Mouse (Mus musculus): ENCODE results near the gene Nlgn1. TPM values are rescaled to one million over a fixed set of nuclear protein-coding genes. Genes with fewer than 3 reads are reported as not detected.

Nlgn1 gene
- 1.6 and 1.7 TPM in 2 replicates for polyA plus RNA-seq (2015; fragmentation: Nextera tagmentation; extraction: Ambion mirVana)

DNA sequence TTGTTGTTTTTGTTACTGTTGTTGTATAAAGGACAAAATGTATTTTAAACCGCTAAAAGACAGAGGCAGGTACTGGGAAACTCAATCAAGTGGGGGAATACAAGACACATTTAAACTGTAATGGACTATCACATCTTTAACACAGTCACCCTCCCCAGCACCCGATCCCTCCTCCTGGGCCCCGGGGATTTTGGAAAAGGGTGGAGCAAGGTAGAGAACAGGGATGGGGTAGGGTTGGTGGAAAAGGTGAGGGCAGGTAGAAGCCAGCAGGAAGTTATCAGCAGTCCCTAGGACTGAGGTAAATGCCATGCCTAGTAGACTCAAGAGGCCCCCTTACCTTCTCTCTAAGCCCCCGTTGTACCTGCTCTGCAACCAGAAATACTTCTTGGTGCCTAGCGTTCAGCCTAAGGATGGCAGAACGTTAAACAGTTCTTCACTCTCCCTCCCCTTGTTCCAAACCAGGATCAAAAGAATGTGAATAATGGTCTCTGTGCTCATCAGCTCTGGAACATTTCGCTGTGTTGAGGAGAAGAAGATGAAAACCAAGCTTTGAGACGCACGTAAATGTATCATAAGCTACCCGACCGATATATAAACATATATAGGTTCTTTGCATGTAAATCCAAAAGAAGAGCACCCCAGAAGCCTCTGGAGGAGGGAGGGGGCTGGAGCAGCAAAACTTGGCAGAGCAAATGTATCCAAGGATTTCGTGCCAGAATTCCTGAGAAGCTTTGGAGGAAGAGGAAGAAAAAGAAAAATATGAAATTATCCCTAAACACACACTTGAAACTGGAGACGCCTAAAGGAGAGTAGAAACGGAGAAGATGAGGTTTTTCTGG, at the start of gene Nlgn1:
Gene Nlgn1 (minus strand): TSS at position 61 of the 839 bp plus-strand sequence.
- ATAC-seq (ENCODE audit: insufficient read depth, low FRiP score), result no peak
- H3K27me3 ChIP-seq (ENCODE audit: control insufficient read depth, insufficient read depth, low read length), result peaks cover 25% of the 10 kb centered on the region

DNA sequence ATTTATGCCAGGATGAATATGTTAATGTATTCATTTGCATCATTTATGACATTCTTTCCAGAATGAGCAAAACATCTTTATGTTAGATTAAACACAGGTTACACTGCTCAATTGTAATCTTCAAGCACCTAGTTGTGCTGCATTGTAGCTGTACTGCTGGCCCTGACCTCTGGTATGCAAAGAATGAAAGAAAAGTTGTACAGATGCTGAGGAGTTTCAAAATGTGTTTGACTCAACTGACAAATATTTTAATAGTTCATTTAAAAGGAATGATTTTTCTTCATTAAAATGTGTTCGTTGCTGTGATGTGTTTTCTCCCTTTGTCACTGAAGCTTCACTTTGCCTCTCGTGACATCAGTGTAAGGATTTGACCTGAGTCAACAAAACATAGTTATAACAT, 46.0 kb upstream of the Nlgn1 start:
- H3K9me3 ChIP-seq (replicated peaks; ENCODE audit: control insufficient read depth, low read length), result no peaks in the 10 kb centered on the region
- H3K4me3 ChIP-seq (replicated peaks; ENCODE audit: low read length), result no peak overlapping the region
- ATAC-seq (ENCODE audit: insufficient read depth, low FRiP score), result no peak
- no peak overlapping the region for H3K27ac ChIP-seq (ENCODE audit: low read length)
- H3K9ac ChIP-seq (ENCODE audit: low read length), result no peak overlapping the region
- WGBS, result 58% methylated on average over 2 of the region's 2 CpGs
- no peaks in the 10 kb centered on the region for H3K4me1 ChIP-seq (ENCODE audit: control insufficient read depth, insufficient read depth, low read length)
- H3K36me3 ChIP-seq (ENCODE audit: control insufficient read depth, insufficient read depth, low read length), result no peaks in the 10 kb centered on the region
- no peaks in the 10 kb centered on the region for H3K27me3 ChIP-seq (ENCODE audit: control insufficient read depth, insufficient read depth, low read length)
- no peak overlapping the region for H3K4me2 ChIP-seq (ENCODE audit: low read depth, low read length)

More for the DNA sequence above, at the start of gene Nlgn1:
- Histone ChIP-seq H3K4me2 (ENCODE audit: low read depth, low read length) (peak within 1 kb of the TSS; percentile 87), H3K27ac (ENCODE audit: low read length) (no peak within 1 kb of the TSS), H3K36me3 (ENCODE audit: control insufficient read depth, insufficient read depth, low read length) (no peaks in the 10 kb centered on the region), H3K9me3 (replicated peaks; ENCODE audit: control insufficient read depth, low read length) (no peaks in the 10 kb centered on the region), H3K4me3 (replicated peaks; ENCODE audit: low read length) (peak within 1 kb of the TSS; percentile 52), H3K4me1 (ENCODE audit: control insufficient read depth, insufficient read depth, low read length) (peaks cover 13% of the 10 kb centered on the region; the same call in 1 of the 2 replicates), H3K9ac (ENCODE audit: low read length) (peak within 1 kb of the TSS; percentile 61)
- 2% methylated on average over 14 of the region's 14 CpGs for WGBS

GRCm38 (mm10) chr3:26355082-26355481, 22.8 kb upstream of the Nlgn1 start:
- ATAC-seq (ENCODE audit: insufficient read depth, low FRiP score), result no peak
- WGBS, result 86% methylated on average over 5 of the region's 5 CpGs
- Histone ChIP-seq H3K27ac (ENCODE audit: low read length) (no peak overlapping the region), H3K36me3 (ENCODE audit: control insufficient read depth, insufficient read depth, low read length) (no peaks in the 10 kb centered on the region), H3K4me1 (ENCODE audit: control insufficient read depth, insufficient read depth, low read length) (no peaks in the 10 kb centered on the region), H3K4me3 (replicated peaks; ENCODE audit: low read length) (no peak overlapping the region), H3K4me2 (ENCODE audit: low read depth, low read length) (no peak overlapping the region), H3K9ac (ENCODE audit: low read length) (no peak overlapping the region), H3K27me3 (ENCODE audit: control insufficient read depth, insufficient read depth, low read length) (no peaks in the 10 kb centered on the region), H3K9me3 (replicated peaks; ENCODE audit: control insufficient read depth, low read length) (no peaks in the 10 kb centered on the region)

GRCm38 (mm10) chr3:26354483-26355030, 22.3 kb upstream of the Nlgn1 start:
- Histone ChIP-seq H3K9me3 (replicated peaks; ENCODE audit: control insufficient read depth, low read length) (no peaks in the 10 kb centered on the region), H3K27ac (ENCODE audit: low read length) (no peak overlapping the region), H3K9ac (ENCODE audit: low read length) (no peak overlapping the region), H3K4me1 (ENCODE audit: control insufficient read depth, insufficient read depth, low read length) (no peaks in the 10 kb centered on the region), H3K36me3 (ENCODE audit: control insufficient read depth, insufficient read depth, low read length) (no peaks in the 10 kb centered on the region), H3K27me3 (ENCODE audit: control insufficient read depth, insufficient read depth, low read length) (no peaks in the 10 kb centered on the region), H3K4me3 (replicated peaks; ENCODE audit: low read length) (no peak overlapping the region), H3K4me2 (ENCODE audit: low read depth, low read length) (no peak overlapping the region)
- 74% methylated on average over 5 of the region's 5 CpGs for WGBS
- ATAC-seq (ENCODE audit: insufficient read depth, low FRiP score), result no peak

DNA sequence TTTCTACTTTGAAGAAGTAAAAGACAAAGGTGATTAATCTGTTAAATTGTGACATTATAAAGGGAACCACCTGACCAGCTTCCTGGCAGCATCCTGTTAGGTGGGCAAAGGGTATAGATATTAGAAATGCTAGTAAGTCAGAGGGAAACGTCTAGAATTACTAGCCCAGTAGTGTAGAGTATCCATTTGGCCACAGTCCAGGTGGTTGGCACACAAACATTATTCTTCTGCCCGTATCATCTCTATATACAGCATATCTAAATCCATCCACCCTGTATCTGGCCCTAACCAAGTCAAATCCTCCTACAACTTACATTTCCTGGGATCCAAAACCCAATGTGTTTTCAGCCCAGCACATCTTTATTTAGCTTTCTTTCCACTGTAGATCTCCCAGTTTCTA, 5.2 kb upstream of the Nlgn1 start:
- no peak overlapping the region for H3K4me2 ChIP-seq (ENCODE audit: low read depth, low read length)
- peaks cover 14% of the 10 kb centered on the region for H3K27me3 ChIP-seq (ENCODE audit: control insufficient read depth, insufficient read depth, low read length)
- H3K36me3 ChIP-seq (ENCODE audit: control insufficient read depth, insufficient read depth, low read length), result no peaks in the 10 kb centered on the region
- no peak overlapping the region for H3K4me3 ChIP-seq (replicated peaks; ENCODE audit: low read length)
- no peaks in the 10 kb centered on the region for H3K9me3 ChIP-seq (replicated peaks; ENCODE audit: control insufficient read depth, low read length)
- 59% methylated on average over 2 of the region's 2 CpGs for WGBS
- no peak for ATAC-seq (ENCODE audit: insufficient read depth, low FRiP score)
- no peak overlapping the region for H3K9ac ChIP-seq (ENCODE audit: low read length)
- H3K27ac ChIP-seq (ENCODE audit: low read length), result no peak overlapping the region
- peaks cover 4% of the 10 kb centered on the region; the same call in 1 of the 2 replicates for H3K4me1 ChIP-seq (ENCODE audit: control insufficient read depth, insufficient read depth, low read length)

DNA sequence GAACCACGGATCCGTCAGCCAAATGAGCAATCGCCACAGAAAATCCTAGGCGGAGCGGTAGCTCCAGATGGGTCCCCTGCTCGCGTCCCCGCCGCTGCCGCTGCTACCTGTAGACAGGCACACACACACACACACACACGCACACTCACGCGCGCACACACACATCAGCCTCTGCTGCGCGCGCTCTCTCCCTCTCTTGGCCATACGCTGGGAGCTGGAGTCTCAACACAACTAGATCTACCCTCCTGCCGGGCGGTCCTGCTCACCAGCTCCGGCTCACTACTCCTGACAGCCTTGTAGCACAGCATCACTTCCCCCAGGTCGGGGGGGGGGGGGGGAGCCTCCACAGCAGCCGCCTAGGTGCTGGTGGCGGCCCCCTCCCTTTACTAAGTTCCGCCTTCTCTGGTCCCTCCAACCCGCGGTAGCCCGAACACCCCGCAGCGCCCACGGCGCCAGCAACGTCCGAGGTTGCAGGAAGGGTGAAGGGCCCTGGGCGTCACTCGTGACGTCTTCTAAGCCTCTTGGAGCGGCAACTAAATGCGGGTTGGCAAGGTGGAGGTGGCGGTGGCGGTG, 1.1 kb upstream of the Nlgn1 start:
- Histone ChIP-seq H3K9me3 (replicated peaks; ENCODE audit: control insufficient read depth, low read length) (no peaks in the 10 kb centered on the region), H3K4me1 (ENCODE audit: control insufficient read depth, insufficient read depth, low read length) (peaks cover 13% of the 10 kb centered on the region; the same call in 1 of the 2 replicates), H3K27ac (ENCODE audit: low read length) (no peak overlapping the region), H3K4me3 (replicated peaks; ENCODE audit: low read length) (peak overlapping the region; percentile 52), H3K27me3 (ENCODE audit: control insufficient read depth, insufficient read depth, low read length) (peaks cover 25% of the 10 kb centered on the region), H3K36me3 (ENCODE audit: control insufficient read depth, insufficient read depth, low read length) (no peaks in the 10 kb centered on the region), H3K9ac (ENCODE audit: low read length) (peak overlapping the region; percentile 55), H3K4me2 (ENCODE audit: low read depth, low read length) (peak overlapping the region; percentile 85)
- under 1% methylated on average over 40 of the region's 41 CpGs for WGBS
- ATAC-seq (ENCODE audit: insufficient read depth, low FRiP score), result peak; percentile 61; the same call in 1 of the 2 replicates

DNA sequence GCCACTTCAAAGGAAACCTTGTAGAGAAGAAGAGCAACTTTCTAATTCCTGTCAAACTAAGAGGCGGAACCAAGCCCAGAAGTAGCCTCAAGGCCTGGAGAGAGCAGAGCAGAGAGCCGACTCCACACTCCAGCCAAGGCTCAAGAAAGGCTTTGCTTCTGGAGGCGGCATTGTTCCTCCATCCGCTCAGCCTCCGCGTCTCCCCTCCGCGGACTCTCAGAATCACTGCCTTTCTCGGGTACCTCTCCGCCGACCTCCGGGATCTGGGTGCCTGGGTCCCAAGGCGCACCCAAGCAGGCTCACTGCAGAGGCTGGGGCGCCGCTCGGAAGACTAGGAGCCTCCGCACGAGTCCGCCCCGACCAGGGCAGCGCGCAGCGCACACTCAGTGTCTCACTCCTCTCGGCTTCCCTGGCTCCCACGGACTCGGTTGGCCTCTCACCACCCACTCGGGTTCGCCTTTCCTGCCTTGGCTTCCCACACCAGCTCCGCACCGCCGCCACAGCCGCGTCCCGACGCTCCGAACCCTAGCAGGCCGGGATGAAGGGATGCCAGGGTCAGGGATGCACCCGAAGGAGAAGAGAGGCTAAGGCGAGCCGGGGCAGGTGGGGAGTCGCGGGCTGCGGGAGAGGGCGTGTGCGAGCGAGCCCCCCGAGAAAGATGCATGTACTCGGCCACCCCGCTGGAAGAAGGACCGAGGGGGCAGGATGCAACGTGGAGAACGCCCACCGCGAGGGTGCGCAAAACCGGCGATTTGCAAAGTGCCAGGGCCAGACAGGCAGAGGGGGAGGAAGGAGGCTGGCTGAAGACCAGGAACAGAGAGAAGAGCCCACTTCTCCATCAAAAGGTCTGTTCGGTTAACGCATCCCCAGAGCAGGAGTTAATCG, 841 bp downstream of the Nlgn1 start:
- peak; percentile 71; the same call in 1 of the 2 replicates for ATAC-seq (ENCODE audit: insufficient read depth, low FRiP score)
- H3K9me3 ChIP-seq (replicated peaks; ENCODE audit: control insufficient read depth, low read length), result no peaks in the 10 kb centered on the region
- H3K4me3 ChIP-seq (replicated peaks; ENCODE audit: low read length), result peak overlapping the region; percentile 48
- H3K4me2 ChIP-seq (ENCODE audit: low read depth, low read length), result peak overlapping the region; percentile 87
- peaks cover 25% of the 10 kb centered on the region for H3K27me3 ChIP-seq (ENCODE audit: control insufficient read depth, insufficient read depth, low read length)
- H3K27ac ChIP-seq (ENCODE audit: low read length), result no peak overlapping the region
- peaks cover 13% of the 10 kb centered on the region; the same call in 1 of the 2 replicates for H3K4me1 ChIP-seq (ENCODE audit: control insufficient read depth, insufficient read depth, low read length)
- WGBS, result 1% methylated on average over 60 of the region's 60 CpGs
- no peaks in the 10 kb centered on the region for H3K36me3 ChIP-seq (ENCODE audit: control insufficient read depth, insufficient read depth, low read length)
- peak overlapping the region; percentile 61 for H3K9ac ChIP-seq (ENCODE audit: low read length)

- no peak for ATAC-seq (ENCODE audit: insufficient read depth, low FRiP score)
- no peak overlapping the region for H3K27ac ChIP-seq (ENCODE audit: low read length)
- WGBS, result 19% methylated on average over 9 of the region's 9 CpGs
These were observed 1.4 kb downstream of the Nlgn1 start for GRCm38 (mm10) chr3:26330863-26331176.

More at GRCm38 (mm10) chr3:26330863-26331176, 1.4 kb downstream of the Nlgn1 start:
- H3K27me3 ChIP-seq (ENCODE audit: control insufficient read depth, insufficient read depth, low read length), result peaks cover 25% of the 10 kb centered on the region
- no peaks in the 10 kb centered on the region for H3K9me3 ChIP-seq (replicated peaks; ENCODE audit: control insufficient read depth, low read length)
- peak overlapping the region; percentile 87 for H3K4me2 ChIP-seq (ENCODE audit: low read depth, low read length)
- no peaks in the 10 kb centered on the region for H3K36me3 ChIP-seq (ENCODE audit: control insufficient read depth, insufficient read depth, low read length)
- peak overlapping the region; percentile 48 for H3K4me3 ChIP-seq (replicated peaks; ENCODE audit: low read length)
- peak overlapping the region; percentile 61; the same call in 1 of the 2 replicates for H3K9ac ChIP-seq (ENCODE audit: low read length)
- peaks cover 13% of the 10 kb centered on the region; the same call in 1 of the 2 replicates for H3K4me1 ChIP-seq (ENCODE audit: control insufficient read depth, insufficient read depth, low read length)
